Mouse (Mus musculus) ES-E14 (cell line): Measurements from ENCODE around the gene Abr. TPM values are rescaled to one million over a fixed set of nuclear protein-coding genes. Genes with fewer than 3 reads are reported as not detected.

ENCODE experiments used
- DNase-seq: peaks from one replicate; pipeline ENCODE4 v3.0.0-alpha.2; 2013; ENCODE audit warnings: low read depth, low spot score
- H3K27ac ChIP-seq: 2 replicates; pipeline ENCODE4 v1.5.1; 2012; ENCODE audit warnings: low read depth, mild to moderate bottlenecking, low read length, moderate library complexity, mixed read lengths; ENCODE audit not compliant: poor library complexity, insufficient read depth, severe bottlenecking
- H3K36me3 ChIP-seq: 2 replicates; pipeline ENCODE4 v1.6.1; 2012; ENCODE audit warnings: mild to moderate bottlenecking, low read length, moderate library complexity, mixed read lengths; ENCODE audit not compliant: control insufficient read depth, poor library complexity, insufficient read depth, severe bottlenecking
- H3K4me1 ChIP-seq, 2 experiments: fragments of 150-350 bp in 1 of 2; sonication (generic) in 1 of 2; 2 replicates each; pipeline ENCODE4 v1.6.1; 2012; ENCODE audit warnings: low read length in 2 of 2, mild to moderate bottlenecking in 1 of 2, mixed read lengths in 1 of 2; ENCODE audit not compliant: control insufficient read depth in 2 of 2, insufficient read depth in 2 of 2, poor library complexity in 1 of 2
- H3K4me3 ChIP-seq, 2 experiments: fragments of 150-350 bp in 1 of 2; sonication (generic) in 1 of 2; 2 replicates each; pipeline ENCODE4 v1.5.1; 2012; ENCODE audit warnings: low read length in 2 of 2, low read depth in 1 of 2, mild to moderate bottlenecking in 1 of 2, mixed read lengths in 1 of 2; ENCODE audit not compliant: insufficient read depth in 1 of 2, poor library complexity in 1 of 2, severe bottlenecking in 1 of 2
- H3K9ac ChIP-seq: 2 replicates; pipeline ENCODE4 v1.6.1; 2012; ENCODE audit warnings: low read depth, mild to moderate bottlenecking, low read length, mixed read lengths; ENCODE audit not compliant: poor library complexity, insufficient read depth, severe bottlenecking
- H3K9me3 ChIP-seq: fragments of 150-350 bp; sonication (generic); 2 replicates; pipeline ENCODE4 v1.6.1; 2012; ENCODE audit warnings: low read depth, mild to moderate bottlenecking, low read length; ENCODE audit not compliant: control insufficient read depth, insufficient read depth
- CHD2 ChIP-seq: IDR thresholded peaks from 2 replicates; pipeline ENCODE4 v1.6.1; 2014; ENCODE audit warnings: mild to moderate bottlenecking, low read depth, low read length, inconsistent platforms
- HCFC1 ChIP-seq: IDR thresholded peaks from 2 replicates; pipeline ENCODE4 v1.6.1; 2012; ENCODE audit warnings: low read length, inconsistent platforms, borderline replicate concordance; ENCODE audit not compliant: insufficient read depth
- MAFK ChIP-seq: IDR thresholded peaks from 2 replicates; pipeline ENCODE4 v1.6.1; 2014; ENCODE audit warnings: mild to moderate bottlenecking, low read depth, low read length, inconsistent platforms; ENCODE audit not compliant: insufficient read depth
- ZC3H11A ChIP-seq: IDR thresholded peaks from 2 replicates; pipeline ENCODE4 v1.6.1; 2012; ENCODE audit warnings: low read depth, mild to moderate bottlenecking, inconsistent platforms, low read length, borderline replicate concordance
- ZNF384 ChIP-seq: IDR thresholded peaks from 2 replicates; pipeline ENCODE4 v1.6.1; 2012; ENCODE audit warnings: low read depth, low read length, inconsistent platforms
- in situ Hi-C, 2 experiments: fragments of 600-800 bp; cut with MboI; formaldehyde crosslinking; loops; one replicate each; pipeline ENCODE4 v1.15.1; 2025; ENCODE audit warnings: low sequenced_read_pairs in 2 of 2, inconsistent platforms in 1 of 2; ENCODE audit not compliant: unreplicated experiment in 2 of 2
- total RNA-seq: library from RNA; depleted of rRNA; stranded (reverse); fragments of 300-350 nt; gene quantifications from 2 replicates; pipeline ENCODE4 v1.2.3, GENCODE M21; 2012

Gene Abr
- total RNA-seq, 1 experiment, result 28.6 TPM

DNA sequence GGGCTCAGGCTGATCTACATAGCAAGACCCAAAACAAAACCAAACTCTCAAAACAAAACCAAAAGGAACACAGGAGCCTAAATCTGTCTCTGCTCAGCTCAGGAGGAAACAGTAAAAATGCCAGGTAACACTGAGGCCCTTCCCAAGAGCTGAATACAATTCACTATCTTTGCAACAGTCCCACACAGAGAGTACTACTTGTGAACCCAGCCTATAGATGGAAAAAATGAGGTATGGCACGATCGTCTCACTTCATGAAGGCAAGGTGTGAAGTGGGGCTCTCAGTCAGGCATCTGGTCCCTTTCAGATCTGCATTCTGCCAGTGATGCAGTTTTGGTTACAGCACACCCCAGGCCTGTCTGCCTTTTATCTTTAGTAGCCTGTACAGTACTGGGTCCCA, 138.1 kb downstream of the Abr start:
- H3K9me3 ChIP-seq, result no peaks in the 10 kb centered on the region
- in situ Hi-C loops, result no loop called here
- peaks cover 2 to 36% of the 10 kb centered on the region in 2 experiments; a peak in 3 of 4 replicates for H3K4me1 ChIP-seq
- no peak for DNase-seq
- no peak overlapping the region for H3K4me3 ChIP-seq
- TF ChIP-seq ZNF384, result no peak
- no peak for TF ChIP-seq CHD2
- no peak for TF ChIP-seq ZC3H11A
- no peak for TF ChIP-seq HCFC1
- TF ChIP-seq MAFK, result no peak
- no peak overlapping the region for H3K9ac ChIP-seq
- H3K36me3 ChIP-seq, result peaks cover 13% of the 10 kb centered on the region; the same call in 1 of the 2 replicates
- H3K27ac ChIP-seq, result peak overlapping the region; percentile 91; the same call in 1 of the 2 replicates

DNA sequence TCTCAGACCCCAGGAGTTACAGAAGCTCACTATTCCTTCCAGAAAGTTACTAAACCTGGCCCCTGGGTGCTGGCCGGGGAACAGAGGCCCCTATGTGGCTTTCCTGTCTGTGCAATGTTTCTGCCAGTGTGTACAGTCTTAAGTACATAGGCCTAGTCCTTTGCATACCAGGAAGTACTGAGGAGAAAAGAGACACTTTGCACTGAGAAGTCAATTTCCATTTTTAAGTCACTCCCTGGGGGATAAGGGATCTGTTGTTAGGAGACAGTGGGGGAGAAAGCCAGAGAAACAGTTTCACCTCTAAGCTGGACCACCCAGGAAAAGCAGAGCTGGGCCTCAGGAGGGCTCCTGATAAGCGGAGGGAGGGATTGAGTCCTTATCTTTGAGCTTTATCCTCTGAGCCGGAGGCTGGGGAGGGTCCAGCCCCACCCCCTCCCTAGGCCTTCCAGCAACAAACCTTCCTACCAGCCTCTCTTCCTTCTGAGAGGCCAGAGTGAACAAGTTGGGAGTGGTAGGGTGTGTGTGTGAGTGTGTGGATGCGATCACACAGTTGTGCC, 138.9 kb downstream of the Abr start:
- in situ Hi-C loops, result no loop called here

DNA sequence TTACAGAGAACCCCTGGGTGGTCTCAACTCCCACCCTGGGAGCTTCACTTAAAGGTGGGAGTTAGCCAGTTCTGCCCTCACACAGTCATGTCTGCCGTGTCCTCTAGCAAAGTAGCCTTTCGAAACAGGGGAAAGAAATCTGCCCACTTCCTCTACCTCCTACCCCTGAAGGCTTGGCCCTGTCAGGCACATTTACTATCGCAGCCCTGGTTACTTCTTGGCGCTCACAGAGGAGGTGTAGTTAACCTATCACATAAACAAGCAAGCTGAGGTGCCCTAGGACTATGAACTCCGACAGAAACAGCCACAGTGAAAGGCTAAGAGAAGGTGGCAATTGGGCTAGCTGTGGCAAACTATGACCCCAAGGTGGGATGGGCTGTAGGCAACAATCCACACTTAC, 139.4 kb downstream of the Abr start:
- Histone ChIP-seq H3K36me3 (peaks cover 24% of the 10 kb centered on the region), H3K9me3 (no peaks in the 10 kb centered on the region), H3K9ac (no peak overlapping the region), H3K4me3 (no peak overlapping the region), H3K27ac (peak overlapping the region; percentile 82), H3K4me1 (peaks cover 2 to 41% of the 10 kb centered on the region in 2 experiments; a peak in 3 of 4 replicates)
- in situ Hi-C loops, result no loop called here
- no peak for DNase-seq
- TF ChIP-seq ZNF384, result no peak
- TF ChIP-seq HCFC1, result no peak
- no peak for TF ChIP-seq CHD2
- TF ChIP-seq MAFK, result no peak
- TF ChIP-seq ZC3H11A, result no peak

More for the DNA sequence above, 138.9 kb downstream of the Abr start:
- Histone ChIP-seq H3K9ac (no peak overlapping the region), H3K4me1 (peaks cover 2 to 39% of the 10 kb centered on the region in 2 experiments; a peak in 3 of 4 replicates), H3K27ac (peak overlapping the region; percentile 91), H3K9me3 (no peaks in the 10 kb centered on the region), H3K4me3 (no peak overlapping the region), H3K36me3 (peaks cover 20% of the 10 kb centered on the region)
- peak; percentile 75 for DNase-seq
- no peak for TF ChIP-seq MAFK
- no peak; the same call in 1 of the 2 replicates for TF ChIP-seq CHD2
- TF ChIP-seq ZC3H11A, result no peak
- no peak for TF ChIP-seq ZNF384
- no peak for TF ChIP-seq HCFC1

DNA sequence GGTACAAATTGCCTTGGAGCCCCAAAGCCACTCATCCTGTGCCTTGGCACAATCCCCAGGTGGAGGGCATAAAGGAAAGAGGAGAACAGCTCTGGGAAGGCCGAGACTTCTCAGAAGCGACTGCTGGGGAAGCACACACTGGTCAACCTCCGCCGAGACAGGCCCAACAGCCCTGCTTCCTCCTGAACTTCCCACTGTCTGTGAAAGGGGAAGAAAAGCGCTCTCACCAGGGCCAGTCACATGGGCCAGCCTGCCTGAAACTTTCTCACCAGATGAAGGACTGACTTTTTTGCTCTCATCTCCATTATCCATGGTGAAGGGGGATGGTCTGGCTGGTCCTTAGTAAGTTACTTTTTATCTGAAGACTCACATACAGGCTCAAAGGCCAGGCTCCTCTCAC, 139.9 kb downstream of the Abr start:
- H3K27ac ChIP-seq, result peak overlapping the region; percentile 82; the same call in 1 of the 2 replicates
- peaks cover 2 to 45% of the 10 kb centered on the region in 2 experiments; a peak in 3 of 4 replicates for H3K4me1 ChIP-seq
- H3K9ac ChIP-seq, result no peak overlapping the region
- in situ Hi-C loops, result no loop called here
- H3K36me3 ChIP-seq, result peaks cover 24% of the 10 kb centered on the region
- DNase-seq, result no peak
- TF ChIP-seq ZC3H11A (no peak), CHD2 (no peak), HCFC1 (no peak), ZNF384 (no peak), MAFK (no peak)
- H3K4me3 ChIP-seq, result no peak overlapping the region
- no peaks in the 10 kb centered on the region for H3K9me3 ChIP-seq
